Mouse (Mus musculus) lung, embryonic 15.5 days (tissue): Measurements from ENCODE around the gene Aaed1. TPM values are rescaled to one million over a fixed set of nuclear protein-coding genes. Genes with fewer than 3 reads are reported as not detected.
"Not testable (repeated sequence)": the region's sequence is repeated elsewhere in the genome, so short reads cannot be mapped to it uniquely, and the experiment has no call there.

Experiments used
- ATAC-seq: fragments of 200-750 bp; cut with Nextera tagmentation; 2 replicates; pipeline ENCODE4 v1.8.0; 2017; ENCODE audit warnings: moderate number of reproducible peaks, borderline replicate concordance; ENCODE audit not compliant: low FRiP score, low TSS enrichment; ENCODE audit errors: extremely low read depth
- H3K27ac ChIP-seq: fragments of 300-500 bp; sonication (generic); 2 replicates; pipeline ENCODE4 v1.5.1; 2015; ENCODE audit warnings: moderate library complexity, mild to moderate bottlenecking, inconsistent platforms
- H3K27me3 ChIP-seq: fragments of 300-500 bp; sonication (generic); 2 replicates; pipeline ENCODE4 v1.6.1; 2015; ENCODE audit warnings: inconsistent platforms
- H3K36me3 ChIP-seq: fragments of 300-500 bp; sonication (generic); 2 replicates; pipeline ENCODE4 v1.6.1; 2015; ENCODE audit warnings: inconsistent platforms
- H3K4me1 ChIP-seq: fragments of 300-500 bp; sonication (generic); 2 replicates; pipeline ENCODE4 v1.6.1; 2015; ENCODE audit warnings: inconsistent platforms
- H3K4me2 ChIP-seq: fragments of 300-500 bp; sonication (generic); 2 replicates; pipeline ENCODE4 v1.6.1; 2015; ENCODE audit warnings: inconsistent platforms, mild to moderate bottlenecking, moderate library complexity
- H3K4me3 ChIP-seq: fragments of 300-500 bp; sonication (generic); 2 replicates; pipeline ENCODE4 v1.5.1; 2015; ENCODE audit warnings: mild to moderate bottlenecking, inconsistent platforms
- H3K9ac ChIP-seq: fragments of 300-500 bp; sonication (generic); 2 replicates; pipeline ENCODE4 v1.6.1; 2015; ENCODE audit warnings: inconsistent platforms
- H3K9me3 ChIP-seq: fragments of 300-500 bp; sonication (generic); 2 replicates; pipeline ENCODE4 v1.6.1; 2016; ENCODE audit warnings: inconsistent platforms
- WGBS: fragments of 180-500 bp; shearing (Covaris S2); methylation state at CpG from one replicate; pipeline ENCODE4 v1.1.7; 2015; 5-methylcytosine and 5-hydroxymethylcytosine counted together
- polyA plus RNA-seq: library from polyadenylated mRNA; unstranded; fragments of >200 nt; fragmentation: Nextera tagmentation; extraction: Ambion mirVana; gene quantifications from 2 replicates; pipeline ENCODE4 v1.2.1, GENCODE M21; 2015

Gene Aaed1
- polyA plus RNA-seq, 1 experiment from 2014 or later, result 60.2 TPM

DNA sequence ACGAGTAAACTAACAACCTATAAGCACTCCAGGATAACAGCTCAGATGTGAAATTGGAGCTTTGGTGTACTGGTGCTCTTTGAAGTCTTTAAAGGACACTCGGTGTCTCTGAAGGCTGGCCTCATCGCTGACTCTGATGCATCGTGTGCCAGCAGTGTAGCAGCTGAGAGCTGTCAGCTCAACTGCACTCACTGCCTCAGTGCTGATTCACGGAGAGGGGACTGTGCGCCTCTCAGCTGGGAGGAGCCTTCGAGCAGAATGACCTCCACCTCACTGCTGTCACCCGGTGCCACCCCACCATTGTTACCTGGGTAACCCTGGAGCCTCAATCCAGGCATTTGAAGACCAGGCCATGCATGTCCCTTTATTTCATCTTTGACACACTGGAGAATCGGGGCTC is 45.4 kb downstream of the Aaed1 start:
- no peak overlapping the region for H3K9ac ChIP-seq
- no peak overlapping the region for H3K4me2 ChIP-seq
- peak; percentile 52; the same call in 1 of the 2 replicates for ATAC-seq
- H3K4me1 ChIP-seq, result peaks cover 7% of the 10 kb centered on the region
- WGBS, result 20% methylated on average over 9 of the region's 9 CpGs
- no peaks in the 10 kb centered on the region for H3K9me3 ChIP-seq
- H3K27me3 ChIP-seq, result no peaks in the 10 kb centered on the region
- no peaks in the 10 kb centered on the region for H3K36me3 ChIP-seq
- H3K27ac ChIP-seq, result no peak overlapping the region
- no peak overlapping the region for H3K4me3 ChIP-seq

DNA sequence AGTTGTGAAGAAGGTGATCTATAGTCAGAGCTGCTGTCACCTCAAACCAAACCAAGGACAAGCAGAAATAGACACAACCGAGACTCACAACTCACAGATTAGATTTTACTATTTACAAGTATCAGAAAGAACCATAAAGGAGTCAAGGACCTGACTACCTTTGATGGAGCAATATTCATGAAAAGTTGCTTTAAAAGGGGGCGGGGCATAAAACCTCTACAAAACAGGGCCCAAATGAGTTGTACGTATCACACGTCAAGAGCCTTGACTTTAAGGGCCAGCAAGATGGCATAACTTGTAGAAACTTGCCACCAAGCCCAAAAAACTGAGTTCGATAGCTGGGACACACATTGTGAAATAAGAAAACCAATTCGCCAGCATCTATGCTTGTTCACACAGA is 47.9 kb downstream of the Aaed1 start:
- Histone ChIP-seq H3K4me2 (no peak overlapping the region), H3K9ac (no peak overlapping the region), H3K9me3 (no peaks in the 10 kb centered on the region), H3K27me3 (no peaks in the 10 kb centered on the region), H3K4me1 (peaks cover 7% of the 10 kb centered on the region), H3K27ac (no peak overlapping the region), H3K4me3 (no peak overlapping the region), H3K36me3 (no peaks in the 10 kb centered on the region)
- no peak for ATAC-seq
- 92% methylated on average over 6 of the region's 6 CpGs for WGBS

DNA sequence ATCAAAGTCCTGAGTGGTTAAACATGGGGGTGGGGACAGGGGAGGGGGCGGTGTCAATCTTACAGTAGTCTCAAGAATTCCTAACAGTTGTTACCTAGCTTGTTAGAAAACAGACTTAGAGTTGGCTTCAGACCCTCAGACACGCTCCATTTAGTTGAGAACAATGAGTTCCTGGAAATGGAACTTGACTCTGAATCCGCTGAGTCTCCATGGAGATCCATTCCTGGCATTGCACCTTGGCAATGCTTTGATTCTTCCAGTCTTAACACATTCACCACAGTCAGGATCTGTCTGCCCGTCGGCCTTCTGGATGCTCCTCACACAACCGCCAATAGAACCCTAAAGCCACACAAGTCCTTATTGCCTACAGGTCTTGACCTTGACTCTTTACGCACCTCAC is 52.6 kb downstream of the Aaed1 start:
- 94% methylated on average over 7 of the region's 7 CpGs for WGBS
- no peak overlapping the region for H3K4me3 ChIP-seq
- no peak for ATAC-seq

DNA sequence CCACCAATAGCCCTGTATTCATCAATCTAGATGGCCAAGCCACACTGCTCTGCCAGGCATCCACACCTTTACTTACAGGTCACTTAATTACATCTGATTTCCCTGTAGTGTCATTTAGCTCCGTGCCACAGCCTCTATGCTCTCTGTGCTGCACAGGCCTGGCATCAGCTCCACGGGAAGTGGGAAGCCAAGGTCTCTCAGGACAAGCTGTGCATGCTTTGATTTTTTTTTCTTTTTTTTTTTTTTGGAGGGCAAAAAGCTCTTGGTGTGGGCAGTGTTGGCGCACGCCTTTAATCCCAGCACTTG is 54.0 kb downstream of the Aaed1 start:
- H3K27ac ChIP-seq, result no peak overlapping the region
- H3K4me1 ChIP-seq, result no peaks in the 10 kb centered on the region
- no peak overlapping the region for H3K4me2 ChIP-seq
- ATAC-seq, result no peak
- WGBS, result 88% methylated on average over 4 of the region's 4 CpGs
- H3K4me3 ChIP-seq, result no peak overlapping the region
- no peaks in the 10 kb centered on the region for H3K27me3 ChIP-seq
- H3K36me3 ChIP-seq, result no peaks in the 10 kb centered on the region
- H3K9me3 ChIP-seq, result no peaks in the 10 kb centered on the region
- no peak overlapping the region for H3K9ac ChIP-seq

More for the DNA sequence above, 52.6 kb downstream of the Aaed1 start:
- Histone ChIP-seq H3K4me2 (no peak overlapping the region), H3K27ac (no peak overlapping the region), H3K27me3 (no peaks in the 10 kb centered on the region), H3K9me3 (no peaks in the 10 kb centered on the region), H3K9ac (no peak overlapping the region), H3K4me1 (no peaks in the 10 kb centered on the region), H3K36me3 (no peaks in the 10 kb centered on the region)

DNA sequence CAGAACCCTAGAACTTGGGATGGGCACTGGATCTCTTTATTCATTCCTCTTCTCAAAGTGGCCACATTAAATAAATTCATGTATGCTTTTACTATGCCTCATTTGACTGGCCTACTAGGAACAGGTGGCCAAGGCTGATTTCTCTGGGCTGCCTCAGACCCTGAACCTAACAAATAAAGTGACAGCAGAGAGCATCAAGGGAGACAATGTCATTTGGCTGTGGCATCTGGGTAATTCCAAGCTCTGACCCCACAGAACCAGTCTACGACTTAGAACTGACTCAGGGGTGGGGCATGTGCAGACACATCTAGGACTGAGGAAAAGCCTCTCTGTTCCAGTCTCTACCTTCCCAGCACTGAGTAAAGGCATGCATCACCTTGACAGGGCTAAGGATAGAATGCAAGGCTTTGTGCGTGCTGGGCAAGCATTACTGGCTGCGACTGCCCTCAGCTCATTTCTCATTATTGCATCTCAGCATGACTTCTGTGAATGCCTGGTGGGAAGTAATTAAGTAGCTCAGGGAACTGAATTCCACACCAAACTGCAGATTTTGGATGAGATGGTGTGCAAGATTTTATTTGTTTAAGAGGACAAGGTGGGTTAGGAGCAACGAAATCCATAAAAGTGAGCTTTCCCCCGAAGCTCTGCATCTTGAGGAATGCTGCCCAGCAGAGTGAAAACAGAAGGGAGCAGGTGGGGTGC is 54.5 kb downstream of the Aaed1 start:
- Histone ChIP-seq H3K9ac (no peak overlapping the region), H3K27me3 (no peaks in the 10 kb centered on the region), H3K4me3 (no peak overlapping the region), H3K4me1 (no peaks in the 10 kb centered on the region), H3K27ac (no peak overlapping the region), H3K4me2 (no peak overlapping the region), H3K36me3 (no peaks in the 10 kb centered on the region), H3K9me3 (no peaks in the 10 kb centered on the region)
- WGBS, result 48% methylated on average over 5 of the region's 5 CpGs
- ATAC-seq, result no peak

DNA sequence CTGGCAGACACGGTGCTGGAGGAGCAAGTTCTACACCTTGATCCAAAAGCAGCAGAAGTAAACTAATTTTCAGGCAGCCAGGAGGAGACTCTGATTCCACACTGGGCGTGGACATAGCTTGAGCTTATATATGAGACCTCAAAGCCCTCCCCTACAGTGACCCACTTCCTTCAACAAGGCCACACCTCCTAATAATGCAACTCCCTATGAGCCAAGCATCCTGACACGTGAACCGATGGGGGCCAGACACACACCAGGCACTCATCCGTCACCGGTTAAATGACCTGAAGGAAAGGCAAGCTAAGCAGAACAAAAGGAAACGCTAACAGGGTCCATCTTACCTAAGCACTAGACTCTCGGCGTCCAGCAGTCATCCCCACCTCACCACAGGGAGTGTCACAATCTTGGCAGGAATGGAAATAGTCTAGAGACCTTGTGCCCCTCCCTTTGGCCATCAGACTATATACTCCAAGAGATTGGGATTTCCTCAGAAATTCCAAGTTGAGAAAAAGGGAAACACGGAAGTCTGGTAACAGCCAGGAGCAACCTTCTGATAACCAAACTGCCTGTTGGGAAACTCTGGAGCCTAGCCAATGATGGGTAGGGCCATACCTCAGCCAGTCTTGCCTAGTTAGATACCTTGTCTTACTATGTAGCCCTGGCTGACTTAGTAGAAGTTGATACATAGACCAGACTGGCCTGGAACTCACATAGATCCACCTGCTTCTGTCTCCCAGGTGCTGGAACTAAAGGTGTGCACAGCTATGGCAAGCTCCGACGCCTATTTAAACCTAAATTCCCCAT is 55.3 kb downstream of the Aaed1 start:
- H3K9ac ChIP-seq, result no peak overlapping the region
- H3K27ac ChIP-seq, result no peak overlapping the region
- no peak overlapping the region for H3K4me2 ChIP-seq
- H3K27me3 ChIP-seq, result no peaks in the 10 kb centered on the region
- no peaks in the 10 kb centered on the region for H3K4me1 ChIP-seq
- 74% methylated on average over 12 of the region's 12 CpGs for WGBS
- no peak for ATAC-seq
- H3K36me3 ChIP-seq, result no peaks in the 10 kb centered on the region
- no peak overlapping the region for H3K4me3 ChIP-seq
- no peaks in the 10 kb centered on the region for H3K9me3 ChIP-seq

DNA sequence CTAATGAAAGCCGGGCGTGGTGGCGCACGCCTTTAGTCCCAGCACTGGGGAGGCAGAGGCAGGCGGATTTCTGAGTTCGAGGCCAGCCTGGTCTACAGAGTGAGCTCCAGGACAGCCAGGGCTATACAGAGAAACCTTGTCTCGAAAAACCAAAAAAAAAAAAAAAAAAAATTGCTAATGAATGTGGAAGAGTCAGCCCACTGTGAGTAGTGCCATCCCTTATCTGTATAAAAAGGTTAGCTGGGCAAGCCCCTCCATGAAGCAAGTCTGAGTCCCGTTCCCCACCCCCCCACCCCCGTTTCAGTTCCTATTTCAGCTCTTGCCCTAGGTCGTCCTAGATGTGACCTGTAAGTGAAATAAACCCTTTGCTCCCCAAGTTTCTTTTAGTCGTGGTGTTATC is 58.3 kb downstream of the Aaed1 start:
- not testable (repeated sequence) for H3K27me3 ChIP-seq, H3K9me3 ChIP-seq, H3K27ac ChIP-seq, H3K9ac ChIP-seq, H3K36me3 ChIP-seq, H3K4me3 ChIP-seq, ATAC-seq, H3K4me2 ChIP-seq, H3K4me1 ChIP-seq
- WGBS, result 74% methylated on average over 11 of the region's 11 CpGs

DNA sequence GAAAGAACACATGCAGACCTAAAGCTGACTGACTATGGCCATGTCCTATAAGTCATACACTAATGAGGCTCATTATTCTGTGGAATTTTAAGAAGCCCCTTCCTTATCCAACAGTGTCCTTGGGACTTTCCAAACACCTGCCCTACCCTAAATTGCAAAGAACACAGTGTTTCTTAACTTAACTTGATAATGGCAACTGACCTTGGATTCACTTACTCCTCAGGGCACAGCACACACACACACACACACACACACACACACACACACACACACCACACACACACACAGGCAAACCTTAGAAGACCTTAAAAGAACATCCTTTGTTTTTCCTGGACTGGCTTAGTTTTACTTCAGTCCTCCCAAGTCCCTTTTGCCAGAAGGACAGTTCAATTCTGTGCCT is 58.8 kb downstream of the Aaed1 start:
- 0 out of 2 replicates have a peak, but pooled peaks cover 6% of the 10 kb centered on the region for H3K4me1 ChIP-seq
- H3K27ac ChIP-seq, result no peak overlapping the region
- ATAC-seq, result no peak

DNA sequence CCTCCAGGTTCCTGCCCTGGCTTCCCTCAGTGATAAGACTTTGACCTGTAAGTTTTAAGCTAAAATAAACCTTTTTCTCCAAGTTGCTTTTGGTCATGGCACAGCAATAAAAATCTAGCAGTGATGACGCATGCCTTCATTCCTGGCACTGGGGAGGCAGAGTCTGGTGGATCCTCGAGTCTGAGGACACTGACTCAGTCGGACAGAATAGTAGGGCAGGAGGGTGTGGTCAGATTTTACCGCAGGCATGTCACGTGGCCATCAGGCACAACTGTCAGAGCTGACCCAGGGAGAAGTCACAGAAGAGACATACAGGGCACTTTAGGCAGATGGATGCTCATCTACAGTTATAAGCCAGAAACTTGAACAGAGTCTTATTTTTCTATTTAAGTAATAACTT is 60.4 kb downstream of the Aaed1 start:
- H3K36me3 ChIP-seq, result no peaks in the 10 kb centered on the region
- H3K27ac ChIP-seq, result no peak overlapping the region
- H3K9ac ChIP-seq, result no peak overlapping the region
- 0 out of 2 replicates have a peak, but pooled peaks cover 9% of the 10 kb centered on the region for H3K4me1 ChIP-seq
- H3K9me3 ChIP-seq, result no peaks in the 10 kb centered on the region
- ATAC-seq, result no peak
- no peaks in the 10 kb centered on the region for H3K27me3 ChIP-seq
- H3K4me3 ChIP-seq, result no peak overlapping the region
- 59% methylated on average over 5 of the region's 5 CpGs for WGBS
- no peak overlapping the region for H3K4me2 ChIP-seq

More for the DNA sequence above, 58.8 kb downstream of the Aaed1 start:
- H3K9me3 ChIP-seq, result no peaks in the 10 kb centered on the region
- H3K36me3 ChIP-seq, result no peaks in the 10 kb centered on the region
- no peak overlapping the region for H3K9ac ChIP-seq
- no peaks in the 10 kb centered on the region for H3K27me3 ChIP-seq
- H3K4me3 ChIP-seq, result no peak overlapping the region
- H3K4me2 ChIP-seq, result no peak overlapping the region

DNA sequence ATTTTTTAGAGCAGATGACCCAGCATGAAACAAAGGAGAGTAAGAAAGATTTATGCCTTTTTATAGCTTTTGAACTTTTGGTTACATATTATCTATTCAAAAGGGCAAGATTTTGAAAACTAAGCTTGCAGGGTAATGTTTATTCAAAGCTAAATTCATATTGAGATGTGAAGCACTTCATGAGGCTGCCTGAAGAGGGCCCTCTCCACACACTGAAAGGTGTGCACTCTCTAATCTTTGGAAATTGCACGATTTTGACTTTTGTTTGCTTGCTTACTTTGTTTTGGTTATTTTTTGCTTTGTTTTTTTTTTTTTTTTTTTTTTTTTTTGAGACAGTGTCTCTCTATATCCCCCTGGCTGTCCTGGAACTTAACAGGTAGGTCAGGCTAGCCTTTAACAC is 62.1 kb downstream of the Aaed1 start:
- 13% methylated on average over 1 of the region's 1 CpGs for WGBS
- Histone ChIP-seq H3K27me3 (no peaks in the 10 kb centered on the region), H3K4me3 (no peak overlapping the region), H3K27ac (no peak overlapping the region), H3K9ac (no peak overlapping the region), H3K4me2 (no peak overlapping the region), H3K4me1 (0 out of 2 replicates have a peak, but pooled peaks cover 9% of the 10 kb centered on the region), H3K36me3 (no peaks in the 10 kb centered on the region), H3K9me3 (no peaks in the 10 kb centered on the region)
- ATAC-seq, result no peak

DNA sequence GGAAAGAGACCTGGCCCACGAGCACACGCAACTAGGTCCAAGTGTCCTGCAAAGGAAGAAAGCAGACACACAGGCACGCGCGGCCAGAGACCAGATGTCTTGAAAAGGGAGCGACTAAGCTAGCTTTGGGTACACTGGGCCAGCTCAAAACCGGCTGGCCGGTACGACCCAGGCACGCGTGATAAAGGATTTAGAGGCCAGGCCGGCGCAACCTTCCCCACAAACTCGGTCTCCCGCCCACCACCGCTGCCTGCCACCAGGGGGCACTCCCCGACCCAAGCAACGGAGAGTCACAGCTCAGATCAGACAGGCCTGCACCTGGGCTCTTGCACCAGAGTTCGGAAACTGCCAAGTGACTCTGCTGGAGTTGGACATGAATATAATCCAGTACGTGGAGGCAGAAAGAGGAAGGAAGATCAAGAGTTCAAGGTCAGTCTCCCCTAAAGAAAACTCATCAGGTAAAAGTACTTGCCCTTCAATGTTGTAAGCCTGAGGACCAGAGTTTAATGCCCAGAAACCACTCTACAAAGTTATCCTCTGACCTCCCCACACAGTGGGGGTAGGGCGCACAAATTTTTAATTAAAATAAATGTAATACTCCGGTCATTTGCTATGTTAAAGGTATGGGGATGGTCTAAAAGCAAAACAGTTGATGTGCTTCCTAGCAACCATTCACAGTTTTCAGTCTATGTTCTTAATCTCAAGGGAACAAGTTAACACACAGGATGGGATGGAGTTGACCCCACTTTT is 63.6 kb downstream of the Aaed1 start:
- no peaks in the 10 kb centered on the region for H3K9me3 ChIP-seq
- no peak overlapping the region for H3K27ac ChIP-seq
- H3K36me3 ChIP-seq, result no peaks in the 10 kb centered on the region
- 7% methylated on average over 22 of the region's 22 CpGs for WGBS
- H3K4me3 ChIP-seq, result peak overlapping the region; percentile 59
- H3K9ac ChIP-seq, result peak overlapping the region; percentile 56
- H3K4me1 ChIP-seq, result 0 out of 2 replicates have a peak, but pooled peaks cover 9% of the 10 kb centered on the region
- peak overlapping the region; percentile 85 for H3K4me2 ChIP-seq
- H3K27me3 ChIP-seq, result no peaks in the 10 kb centered on the region
- peak; percentile 80 for ATAC-seq
